Mouse (Mus musculus) bone marrow, adult 2 months (tissue): ENCODE measurements around the gene Cldn7.
"Not testable (repeated sequence)": the region's sequence is repeated elsewhere in the genome, so short reads cannot be mapped to it uniquely, and the experiment has no call there.

Experiments used
- CTCF ChIP-seq: fragments of 200-500 bp; IDR thresholded peaks from 2 replicates; pipeline ENCODE4 v1.5.1; 2011; ENCODE audit warnings: low read length, control low read depth; ENCODE audit not compliant: control insufficient read depth, insufficient read depth
- POLR2A ChIP-seq: fragments of 200-500 bp; IDR thresholded peaks from 2 replicates; pipeline ENCODE4 v1.6.1; 2011; ENCODE audit warnings: low read depth, mild to moderate bottlenecking, control low read depth, low read length, borderline replicate concordance; ENCODE audit not compliant: control insufficient read depth

DNA sequence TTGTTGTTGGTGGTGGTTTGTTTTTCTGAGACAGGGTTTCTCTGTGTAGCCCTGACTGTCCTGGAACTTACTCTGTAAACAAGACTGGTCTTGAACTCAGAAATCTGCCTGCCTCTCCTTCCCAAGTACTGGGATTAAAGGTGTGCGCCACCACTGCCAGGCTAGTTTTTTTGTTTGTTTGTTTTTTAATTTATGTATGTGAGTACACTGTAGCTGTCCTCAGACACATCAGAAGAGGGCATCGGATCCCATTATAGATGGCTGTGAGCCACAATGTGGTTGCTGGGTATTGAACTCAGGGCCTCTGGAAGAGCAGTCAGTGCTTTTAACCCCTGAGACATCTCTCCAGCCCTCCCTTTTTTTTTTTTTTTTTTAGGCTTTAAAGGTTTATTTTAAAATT, 51.6 kb downstream of the Cldn7 start:
- TF ChIP-seq CTCF, POLR2A: not testable (repeated sequence)
